Mouse (Mus musculus) forebrain, embryonic 15.5 days (tissue): ENCODE data around the gene Klhl28. TPM values are rescaled to one million over a fixed set of nuclear protein-coding genes. Genes with fewer than 3 reads are reported as not detected.

Experiments used
- ATAC-seq: fragments of 200-750 bp; cut with Nextera tagmentation; replicated peaks from 2 replicates; pipeline ENCODE4 v1.8.0; 2017; ENCODE audit warnings: mild to moderate bottlenecking, moderate TSS enrichment, moderate library complexity
- H3K27ac ChIP-seq: fragments of 300-500 bp; sonication (generic); replicated peaks from 2 replicates; pipeline ENCODE4 v1.5.1; 2015; ENCODE audit warnings: mild to moderate bottlenecking, inconsistent platforms
- H3K27me3 ChIP-seq: fragments of 300-500 bp; sonication (generic); 2 replicates; pipeline ENCODE4 v1.6.1; 2015; ENCODE audit warnings: inconsistent platforms
- H3K36me3 ChIP-seq: fragments of 300-500 bp; sonication (generic); 2 replicates; pipeline ENCODE4 v1.6.1; 2015; ENCODE audit warnings: mild to moderate bottlenecking, inconsistent platforms
- H3K4me1 ChIP-seq: fragments of 300-500 bp; sonication (generic); 2 replicates; pipeline ENCODE4 v1.6.1; 2015; ENCODE audit warnings: inconsistent platforms
- H3K4me2 ChIP-seq: fragments of 300-500 bp; sonication (generic); replicated peaks from 2 replicates; pipeline ENCODE4 v1.6.1; 2015; ENCODE audit warnings: mild to moderate bottlenecking, inconsistent platforms
- H3K4me3 ChIP-seq: fragments of 300-500 bp; sonication (generic); 2 replicates; pipeline ENCODE4 v1.5.1; 2015; ENCODE audit warnings: mild to moderate bottlenecking, inconsistent platforms
- H3K9ac ChIP-seq: fragments of 300-500 bp; sonication (generic); replicated peaks from 2 replicates; pipeline ENCODE4 v1.6.1; 2015; ENCODE audit warnings: mild to moderate bottlenecking, inconsistent platforms
- H3K9me3 ChIP-seq: fragments of 300-500 bp; sonication (generic); 2 replicates; pipeline ENCODE4 v1.6.1; 2016; ENCODE audit warnings: inconsistent platforms
- WGBS: fragments of 180-500 bp; shearing (Covaris S2); methylation state at CpG from one replicate; pipeline ENCODE4 v1.1.7; 2015; ENCODE audit warnings: mixed read lengths; 5-methylcytosine and 5-hydroxymethylcytosine counted together
- polyA plus RNA-seq: library from polyadenylated mRNA; unstranded; fragments of >200 nt; fragmentation: Nextera tagmentation; extraction: Ambion mirVana; gene quantifications from 2 replicates; pipeline ENCODE4 v1.2.1, GENCODE M21; 2015

The Klhl28 gene
- 27.8 and 29.0 TPM in 2 replicates for polyA plus RNA-seq

DNA sequence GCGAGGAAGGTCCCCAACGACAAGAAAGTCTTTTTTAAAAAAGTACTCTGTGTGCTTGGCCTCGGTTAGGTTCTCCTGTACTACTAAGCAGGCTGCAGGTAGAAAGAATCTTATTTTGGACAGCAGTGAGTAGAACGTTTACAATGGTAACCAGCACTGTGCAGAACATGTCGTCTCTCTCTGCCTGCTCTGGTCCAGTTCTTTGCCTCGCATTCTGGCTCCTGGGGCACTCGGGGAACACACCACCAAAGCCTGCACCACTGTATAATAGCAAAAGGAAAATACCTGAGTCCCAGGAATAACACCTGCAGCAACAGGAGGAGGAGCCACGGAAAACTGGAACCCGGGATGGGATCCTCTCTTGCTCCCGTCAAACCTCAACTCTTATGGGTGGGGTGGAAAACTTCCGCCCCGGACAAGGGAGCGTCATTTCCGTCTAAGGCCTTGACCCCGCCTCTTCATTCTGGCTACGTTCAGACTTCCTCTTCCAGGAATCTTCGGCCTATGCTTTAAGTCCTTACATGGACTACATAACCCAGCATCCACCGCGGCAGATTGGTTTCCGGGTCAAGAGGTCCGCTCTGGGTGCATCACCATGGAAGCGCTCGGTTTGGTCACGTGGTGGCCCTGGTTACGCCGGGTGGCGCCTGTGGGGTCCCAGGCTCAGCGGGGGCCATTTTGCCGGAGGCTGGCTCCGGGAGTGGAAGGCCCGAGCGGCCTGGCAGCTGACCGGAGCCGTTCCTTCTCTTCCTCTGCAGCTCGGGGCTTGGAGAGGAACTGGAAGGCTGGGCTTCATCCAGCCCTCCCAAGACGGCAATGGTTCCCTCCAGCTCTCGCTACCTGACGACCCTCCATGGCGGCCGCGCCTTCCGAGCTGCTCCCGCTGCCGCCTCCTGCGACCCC lies at the start of gene Klhl28, which contains the start of gene Togaram1:
Gene Klhl28, minus strand, starts transcription at position 411 of the 903 bp plus-strand sequence.
Gene Togaram1, plus strand, starts transcription at position 681 of the 903 bp plus-strand sequence.
- peak; percentile 100 for ATAC-seq
- WGBS, result under 1% methylated on average over 45 of the region's 45 CpGs
- peak within 1 kb of the TSS; percentile 68 for H3K9ac ChIP-seq
- no peaks in the 10 kb centered on the region for H3K9me3 ChIP-seq
- H3K4me2 ChIP-seq, result peak within 1 kb of the TSS; percentile 88
- peak within 1 kb of the TSS; percentile 98 for H3K4me3 ChIP-seq
- no peaks in the 10 kb centered on the region for H3K36me3 ChIP-seq
- peaks cover 47% of the 10 kb centered on the region for H3K4me1 ChIP-seq
- H3K27me3 ChIP-seq, result no peaks in the 10 kb centered on the region
- H3K27ac ChIP-seq, result peak within 1 kb of the TSS; percentile 87

DNA sequence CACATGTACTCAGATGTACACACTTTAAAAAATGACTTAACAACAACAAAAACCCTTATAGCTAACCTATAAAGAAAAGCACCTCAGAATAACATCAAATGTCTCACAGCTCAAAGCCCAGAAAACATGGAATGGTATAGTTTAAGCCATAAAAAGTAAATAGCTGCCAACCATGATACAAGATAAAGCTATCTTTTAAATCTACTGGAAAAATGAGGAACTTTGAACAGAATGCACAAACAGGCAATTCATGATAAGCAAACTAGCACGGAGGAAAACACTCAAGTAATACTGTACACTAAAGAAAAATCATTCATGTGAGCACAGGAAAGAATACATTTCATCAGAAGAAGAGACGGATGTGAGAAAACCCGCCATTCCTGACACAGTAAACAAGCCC lies 42.4 kb upstream of the Klhl28 start:
- no peak overlapping the region for H3K27ac ChIP-seq
- WGBS, result 90% methylated on average over 3 of the region's 3 CpGs
- H3K9ac ChIP-seq, result no peak overlapping the region
- H3K4me3 ChIP-seq, result no peak overlapping the region
- no peaks in the 10 kb centered on the region for H3K27me3 ChIP-seq
- peaks cover 62% of the 10 kb centered on the region for H3K36me3 ChIP-seq
- no peaks in the 10 kb centered on the region for H3K4me1 ChIP-seq
- ATAC-seq, result no peak
- no peaks in the 10 kb centered on the region for H3K9me3 ChIP-seq
- no peak overlapping the region for H3K4me2 ChIP-seq

DNA sequence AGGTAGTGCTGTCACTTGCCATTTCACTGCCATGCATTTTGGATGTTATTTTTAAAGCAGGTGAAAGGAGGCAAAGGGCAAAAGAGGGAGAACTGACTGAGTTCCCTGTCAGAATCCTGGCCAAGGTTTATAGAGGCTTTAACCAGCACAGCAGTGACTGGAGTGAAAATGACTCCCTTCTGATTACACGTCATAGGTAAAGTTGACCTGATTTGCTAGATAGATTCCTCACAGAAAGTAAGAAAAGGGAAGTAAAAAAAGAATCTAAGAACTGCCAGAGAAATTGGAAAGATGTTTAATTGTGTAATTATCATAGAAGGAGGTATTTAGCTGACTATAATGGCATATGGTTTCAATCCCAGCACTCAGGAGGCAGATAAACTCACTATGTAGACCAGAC lies 12.2 kb upstream of the Klhl28 start:
- Histone ChIP-seq H3K27me3 (no peaks in the 10 kb centered on the region), H3K9ac (no peak overlapping the region), H3K4me3 (no peak overlapping the region), H3K4me1 (peaks cover 10% of the 10 kb centered on the region; the same call in 1 of the 2 replicates), H3K4me2 (no peak overlapping the region), H3K9me3 (no peaks in the 10 kb centered on the region), H3K27ac (no peak overlapping the region), H3K36me3 (peaks cover 25% of the 10 kb centered on the region)
- ATAC-seq, result no peak
- 88% methylated on average over 1 of the region's 1 CpGs for WGBS

DNA sequence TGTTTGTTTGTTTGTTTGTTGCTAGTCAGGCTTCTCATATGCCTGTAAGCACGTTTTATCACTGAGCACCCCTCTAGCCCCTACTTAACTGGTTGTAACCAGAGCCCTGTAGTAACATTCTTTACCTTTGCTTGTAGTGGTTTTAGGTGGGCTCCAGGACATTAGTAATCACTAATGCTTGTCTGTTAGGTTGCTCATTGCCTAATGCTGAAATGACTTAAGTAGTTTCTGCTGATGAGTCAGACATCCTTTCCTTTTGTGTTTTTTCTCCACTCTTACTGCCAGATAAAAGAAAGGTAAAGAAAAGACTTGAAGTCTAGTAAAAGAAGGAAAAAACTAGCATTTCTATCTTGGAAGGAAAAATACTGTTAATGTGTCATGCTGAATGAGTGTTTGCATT lies 10.9 kb upstream of the Klhl28 start:
- Histone ChIP-seq H3K36me3 (peaks cover 23% of the 10 kb centered on the region), H3K9ac (no peak overlapping the region), H3K27ac (no peak overlapping the region), H3K27me3 (no peaks in the 10 kb centered on the region), H3K4me1 (peaks cover 21% of the 10 kb centered on the region), H3K4me3 (no peak overlapping the region), H3K4me2 (no peak overlapping the region), H3K9me3 (no peaks in the 10 kb centered on the region)
- 64% methylated on average over 1 of the region's 1 CpGs for WGBS
- ATAC-seq, result no peak

DNA sequence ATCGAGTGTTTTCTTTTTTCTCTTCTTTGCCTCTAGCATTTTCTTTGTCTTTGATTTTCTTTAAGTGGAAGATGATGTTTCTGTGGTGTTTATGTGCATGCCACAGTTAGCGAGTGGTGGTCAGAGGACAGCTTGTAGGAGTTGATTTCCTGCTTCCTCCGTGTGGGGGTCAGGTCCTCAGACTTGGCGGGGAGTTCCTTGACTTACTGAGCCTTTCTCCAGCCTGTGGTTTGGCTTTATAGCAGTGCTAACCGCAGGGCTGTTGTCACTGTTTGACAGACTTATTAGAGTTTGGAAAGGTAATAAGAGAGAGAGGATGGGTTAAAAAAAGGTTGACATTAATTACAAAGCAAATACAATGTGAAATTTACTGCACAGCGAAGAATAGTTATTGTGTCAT lies 10.2 kb upstream of the Klhl28 start:
- peaks cover 27% of the 10 kb centered on the region for H3K4me1 ChIP-seq
- H3K27me3 ChIP-seq, result no peaks in the 10 kb centered on the region
- H3K4me3 ChIP-seq, result no peak overlapping the region
- no peak overlapping the region for H3K4me2 ChIP-seq
- no peak overlapping the region for H3K27ac ChIP-seq
- WGBS, result 79% methylated on average over 6 of the region's 6 CpGs
- no peak for ATAC-seq
- H3K36me3 ChIP-seq, result peaks cover 22% of the 10 kb centered on the region
- H3K9ac ChIP-seq, result no peak overlapping the region
- H3K9me3 ChIP-seq, result no peaks in the 10 kb centered on the region

DNA sequence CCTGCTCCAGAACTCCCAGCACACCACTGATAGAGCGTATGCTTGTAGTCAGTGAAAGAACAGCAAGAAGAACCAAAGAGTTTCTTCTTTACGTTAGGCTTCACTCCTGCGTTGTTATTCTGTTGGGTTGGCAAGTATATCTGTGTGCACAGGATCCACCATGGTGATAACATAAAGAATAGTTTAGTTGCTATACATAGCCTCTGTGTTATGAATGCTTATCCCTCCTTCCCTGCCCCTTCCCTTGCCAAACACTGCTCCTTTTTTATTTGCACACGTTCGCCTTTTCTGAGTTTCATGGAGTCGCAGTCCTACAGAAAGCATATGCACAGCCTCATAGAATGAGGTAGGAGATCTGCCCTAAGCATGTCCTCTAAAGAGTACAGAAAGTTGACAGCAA lies 6.7 kb upstream of the Klhl28 start:
- 0 out of 2 replicates have a peak overlapping the region, but pooled peaks have one; percentile 13 for H3K9ac ChIP-seq
- ATAC-seq, result no peak
- H3K4me2 ChIP-seq, result no peak overlapping the region; the same call in 1 of the 2 replicates
- H3K4me1 ChIP-seq, result peaks cover 55% of the 10 kb centered on the region
- WGBS, result 67% methylated on average over 6 of the region's 6 CpGs
- no peaks in the 10 kb centered on the region for H3K27me3 ChIP-seq
- no peaks in the 10 kb centered on the region for H3K9me3 ChIP-seq
- H3K27ac ChIP-seq, result no peak overlapping the region
- H3K4me3 ChIP-seq, result no peak overlapping the region
- H3K36me3 ChIP-seq, result no peaks in the 10 kb centered on the region; the same call in 1 of the 2 replicates

DNA sequence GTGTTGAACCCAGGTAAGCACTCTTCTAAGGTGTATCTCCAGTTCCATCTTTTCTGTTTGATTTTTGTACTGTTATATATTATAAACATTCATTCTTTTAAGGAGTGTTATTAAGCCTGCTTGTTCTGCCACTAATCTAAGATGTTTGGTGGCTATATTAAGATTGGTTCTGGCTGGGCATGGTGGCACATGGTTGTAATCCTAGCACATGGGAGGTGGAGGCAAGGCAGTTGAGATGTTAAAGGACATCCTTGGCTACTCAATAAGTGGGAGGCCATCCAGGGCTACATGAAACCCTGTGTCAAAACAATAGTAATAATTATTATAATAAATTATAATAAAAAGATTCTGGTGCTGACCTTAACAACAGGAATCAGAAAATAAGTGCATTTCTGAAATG lies 6.1 kb upstream of the Klhl28 start:
- Histone ChIP-seq H3K9me3 (no peaks in the 10 kb centered on the region), H3K4me1 (peaks cover 60% of the 10 kb centered on the region), H3K27ac (no peak overlapping the region), H3K4me2 (peak overlapping the region; percentile 49; the same call in 1 of the 2 replicates), H3K4me3 (no peak overlapping the region), H3K9ac (no peak overlapping the region), H3K36me3 (no peaks in the 10 kb centered on the region), H3K27me3 (no peaks in the 10 kb centered on the region)
- no peak for ATAC-seq

DNA sequence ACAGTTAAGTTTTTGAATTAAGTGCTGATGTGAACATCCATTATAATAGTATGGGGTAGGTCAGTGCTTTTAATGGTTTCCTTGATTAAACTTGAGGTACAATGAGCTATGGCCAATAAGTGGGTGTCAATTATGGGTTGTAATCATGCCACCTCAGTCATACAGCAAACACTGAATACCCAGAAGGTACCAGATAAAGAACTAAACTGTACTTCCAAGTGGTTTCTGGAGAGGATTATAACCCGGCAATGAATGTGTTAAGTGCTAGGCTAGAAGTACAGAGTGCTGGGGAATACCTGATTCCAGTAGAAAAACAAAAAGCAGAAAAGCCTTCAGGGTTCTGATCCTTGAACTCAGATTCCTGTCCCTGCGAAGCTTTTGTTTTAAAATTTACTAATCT lies 2.7 kb upstream of the Klhl28 start:
- WGBS, result 3% methylated on average over 2 of the region's 2 CpGs
- H3K4me1 ChIP-seq, result peaks cover 68% of the 10 kb centered on the region
- ATAC-seq, result no peak

DNA sequence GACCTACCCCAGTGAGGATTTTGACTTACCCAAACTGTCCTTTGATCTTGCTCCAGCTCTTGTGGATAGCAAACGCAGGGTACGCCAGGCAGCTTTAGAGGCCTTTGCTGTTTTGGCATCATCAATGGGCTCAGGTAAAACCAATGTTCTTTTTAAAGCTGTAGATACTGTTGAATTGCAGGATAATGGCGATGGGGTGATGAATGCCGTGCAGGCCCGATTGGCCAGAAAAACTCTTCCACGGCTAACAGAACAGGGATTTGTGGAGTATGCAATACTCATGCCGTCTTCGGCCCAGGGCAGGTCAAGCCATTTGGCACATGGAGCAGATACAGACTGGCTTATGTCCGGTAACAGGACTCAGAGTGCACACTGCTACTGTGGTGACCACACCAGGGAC lies 2.1 kb upstream of the Klhl28 start:
- no peaks in the 10 kb centered on the region for H3K9me3 ChIP-seq
- H3K9ac ChIP-seq, result peak overlapping the region; percentile 68
- peak overlapping the region; percentile 88 for H3K4me2 ChIP-seq
- no peak for ATAC-seq
- peaks cover 66% of the 10 kb centered on the region for H3K4me1 ChIP-seq
- WGBS, result under 1% methylated on average over 9 of the region's 9 CpGs
- no peak overlapping the region for H3K27ac ChIP-seq
- no peaks in the 10 kb centered on the region for H3K36me3 ChIP-seq
- H3K4me3 ChIP-seq, result peak overlapping the region; percentile 98
- H3K27me3 ChIP-seq, result no peaks in the 10 kb centered on the region

More for the DNA sequence above, 2.7 kb upstream of the Klhl28 start:
- no peak overlapping the region for H3K27ac ChIP-seq
- no peaks in the 10 kb centered on the region for H3K27me3 ChIP-seq
- H3K9me3 ChIP-seq, result no peaks in the 10 kb centered on the region
- H3K4me3 ChIP-seq, result peak overlapping the region; percentile 98
- H3K9ac ChIP-seq, result peak overlapping the region; percentile 68
- peak overlapping the region; percentile 88 for H3K4me2 ChIP-seq
- H3K36me3 ChIP-seq, result no peaks in the 10 kb centered on the region

DNA sequence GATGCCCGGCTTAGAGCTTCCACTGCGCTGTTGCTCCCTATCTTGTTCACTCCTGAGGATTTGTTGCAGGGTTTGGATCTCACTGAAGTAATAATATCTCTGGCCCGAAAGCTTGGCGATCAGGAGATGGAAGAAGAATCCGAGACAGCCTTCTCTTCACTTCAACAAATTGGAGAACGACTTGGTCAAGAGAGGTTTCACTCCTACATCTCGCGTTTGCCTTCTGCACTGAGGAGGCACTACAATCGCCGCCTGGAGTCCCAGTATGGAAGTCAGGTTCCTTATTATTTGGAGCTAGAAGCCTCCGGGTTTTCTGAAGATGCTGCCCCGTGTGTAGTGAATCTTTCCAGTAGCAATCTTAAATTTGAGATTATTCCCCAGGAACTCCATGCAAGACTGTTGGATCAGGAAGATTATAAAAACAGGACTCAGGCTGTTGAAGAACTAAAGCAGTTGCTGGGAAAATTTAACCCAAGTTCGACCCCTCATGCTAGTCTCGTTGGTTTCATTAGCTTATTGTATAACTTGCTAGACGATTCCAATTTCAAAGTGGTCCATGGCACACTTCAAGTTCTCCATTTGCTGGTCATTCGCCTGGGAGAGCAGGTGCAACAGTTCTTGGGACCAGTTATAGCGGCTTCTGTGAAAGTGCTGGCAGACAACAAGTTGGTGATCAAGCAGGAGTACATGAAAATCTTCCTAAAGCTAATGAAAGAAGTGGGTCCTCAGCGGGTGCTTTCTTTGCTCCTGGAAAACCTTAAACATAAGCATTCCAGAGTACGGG lies 1.5 kb upstream of the Klhl28 start:
- ATAC-seq, result no peak
- Histone ChIP-seq H3K9me3 (no peaks in the 10 kb centered on the region), H3K27me3 (no peaks in the 10 kb centered on the region), H3K36me3 (no peaks in the 10 kb centered on the region), H3K4me3 (peak overlapping the region; percentile 98), H3K4me1 (peaks cover 61% of the 10 kb centered on the region), H3K27ac (no peak overlapping the region; the same call in 1 of the 2 replicates), H3K4me2 (peak overlapping the region; percentile 88), H3K9ac (peak overlapping the region; percentile 68)
- WGBS, result 2% methylated on average over 19 of the region's 19 CpGs

DNA sequence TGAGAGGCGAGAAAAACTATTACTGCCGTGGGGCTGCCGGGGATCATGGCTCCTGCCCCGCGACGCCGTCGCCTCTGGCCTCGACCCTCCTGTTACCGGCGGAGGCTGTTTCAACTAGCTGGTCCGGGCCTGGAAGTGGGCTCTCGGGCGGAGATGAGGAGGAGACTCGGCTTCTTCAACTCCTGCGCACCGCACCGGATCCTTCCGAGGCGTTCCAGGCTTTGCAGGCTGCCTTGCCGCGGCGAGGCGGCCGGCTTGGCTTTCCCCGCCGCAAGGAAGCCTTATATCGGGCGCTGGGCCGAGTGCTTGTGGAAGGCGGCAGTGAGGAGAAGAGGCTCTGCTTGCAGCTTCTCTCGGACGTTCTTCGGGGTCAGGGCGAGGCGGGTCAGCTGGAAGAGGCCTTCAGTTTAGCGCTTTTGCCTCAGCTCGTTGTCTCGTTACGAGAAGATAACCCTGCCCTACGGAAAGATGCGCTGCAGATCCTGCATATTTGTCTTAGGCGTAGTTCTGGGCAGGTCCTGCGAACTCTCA lies 832 bp upstream of the Klhl28 start:
- no peaks in the 10 kb centered on the region for H3K9me3 ChIP-seq
- peak overlapping the region; percentile 88 for H3K4me2 ChIP-seq
- peak overlapping the region; percentile 87 for H3K27ac ChIP-seq
- peak; percentile 24 for ATAC-seq
- no peaks in the 10 kb centered on the region for H3K27me3 ChIP-seq
- H3K36me3 ChIP-seq, result no peaks in the 10 kb centered on the region
- H3K4me3 ChIP-seq, result peak overlapping the region; percentile 98
- peak overlapping the region; percentile 68 for H3K9ac ChIP-seq
- WGBS, result under 1% methylated on average over 44 of the region's 44 CpGs
- peaks cover 55% of the 10 kb centered on the region for H3K4me1 ChIP-seq

DNA sequence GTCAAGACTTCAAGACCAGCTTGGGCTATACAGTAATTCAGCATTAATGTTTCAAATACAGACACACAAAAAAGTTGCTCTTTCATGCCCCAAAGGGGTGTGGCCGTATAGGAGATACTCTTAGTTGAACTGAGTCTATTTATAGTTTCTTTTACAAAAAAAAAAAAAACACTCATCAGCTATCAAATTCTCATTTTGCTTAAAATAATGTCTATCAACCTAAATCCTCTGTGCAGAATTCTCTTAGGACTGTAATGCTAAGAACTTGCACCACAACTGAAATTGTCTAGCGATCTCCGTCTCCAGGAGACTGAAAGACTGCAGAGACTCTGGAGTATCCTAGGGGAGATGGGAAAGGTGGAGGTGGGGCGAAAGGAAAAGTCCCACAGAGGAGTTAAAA lies 774 bp downstream of the Klhl28 start:
- Histone ChIP-seq H3K4me3 (peak overlapping the region; percentile 98), H3K4me1 (peaks cover 39% of the 10 kb centered on the region), H3K4me2 (peak overlapping the region; percentile 83), H3K9me3 (no peaks in the 10 kb centered on the region), H3K36me3 (no peaks in the 10 kb centered on the region), H3K27me3 (no peaks in the 10 kb centered on the region), H3K27ac (peak overlapping the region; percentile 61; the same call in 1 of the 2 replicates), H3K9ac (peak overlapping the region; percentile 46)
- WGBS, result 22% methylated on average over 4 of the region's 4 CpGs
- ATAC-seq, result no peak
